Mouse (Mus musculus): ENCODE measurements around the gene Lingo2.
"Not testable (repeated sequence)": the region's sequence is repeated elsewhere in the genome, so short reads cannot be mapped to it uniquely, and the experiment has no call there.

The Lingo2 gene

DNA sequence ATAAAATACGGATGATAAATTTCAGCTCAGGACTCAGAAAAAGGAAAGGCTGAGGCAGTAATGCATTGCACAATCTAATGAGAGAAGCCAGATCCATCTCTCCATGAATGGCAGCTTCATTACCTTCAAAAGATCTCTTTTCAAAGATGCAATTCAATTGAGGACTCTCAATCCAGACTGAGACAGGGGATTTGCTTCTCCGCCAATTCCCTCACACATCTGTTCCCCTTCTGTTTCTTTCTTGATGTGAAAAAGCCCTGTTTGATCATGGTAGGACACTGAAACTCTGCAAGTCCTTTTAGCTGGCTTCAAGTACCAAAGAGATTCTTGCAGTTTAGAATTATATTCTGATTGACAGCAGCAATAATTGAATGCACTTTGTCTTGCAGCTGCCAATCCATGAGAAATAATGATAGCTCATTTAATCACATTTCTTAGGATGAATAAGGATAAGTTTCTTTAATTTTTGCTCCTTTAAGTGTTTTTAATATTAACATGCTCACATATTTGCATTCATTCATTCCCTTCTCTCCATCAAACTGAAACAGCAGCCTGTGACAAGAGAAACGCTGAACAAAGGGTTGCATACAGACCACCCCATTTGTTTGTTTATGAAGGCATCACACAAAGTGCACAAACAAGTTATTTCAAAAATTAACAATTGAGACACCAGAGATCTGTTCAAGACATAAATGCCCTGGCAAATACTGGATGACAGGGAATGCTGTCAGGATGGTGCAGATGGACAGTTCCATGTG is 870.3 kb downstream of the Lingo2 start:
- in situ Hi-C loops (cut with MboI, MseI): no loop called here

GRCm38 (mm10) chr4:36078910-36079525 is 872.5 kb downstream of the Lingo2 start:
- in situ Hi-C loops (cut with MboI, MseI): no loop called here

- in situ Hi-C loops (cut with MboI, MseI): not testable (repeated sequence)
These were observed 886.8 kb downstream of the Lingo2 start for GRCm38 (mm10) chr4:36064701-36065100.

- in situ Hi-C loops (cut with MboI, MseI): no loop called here
These were observed 898.7 kb downstream of the Lingo2 start for GRCm38 (mm10) chr4:36052791-36053376.

DNA sequence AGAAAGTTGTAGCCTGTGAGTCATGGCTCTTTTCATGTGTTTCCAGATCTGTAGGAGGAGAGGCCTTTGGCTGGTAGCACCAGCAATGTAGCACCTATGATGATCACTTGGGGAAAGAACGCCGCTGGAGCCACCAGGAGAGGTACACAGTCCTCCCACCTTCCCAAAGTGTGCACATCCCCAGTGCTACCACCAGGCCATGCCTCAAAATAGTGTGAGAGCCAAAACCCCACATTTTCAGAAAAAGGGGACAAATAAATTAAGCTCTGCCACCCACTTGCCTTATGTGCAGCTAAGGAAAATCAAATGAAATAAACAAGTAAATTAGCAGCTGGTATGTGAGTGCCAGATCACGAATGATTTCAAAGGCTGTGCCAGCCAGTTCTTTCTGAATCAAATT is 911.2 kb downstream of the Lingo2 start:
- in situ Hi-C loops (cut with MboI, MseI): no loop called here

DNA sequence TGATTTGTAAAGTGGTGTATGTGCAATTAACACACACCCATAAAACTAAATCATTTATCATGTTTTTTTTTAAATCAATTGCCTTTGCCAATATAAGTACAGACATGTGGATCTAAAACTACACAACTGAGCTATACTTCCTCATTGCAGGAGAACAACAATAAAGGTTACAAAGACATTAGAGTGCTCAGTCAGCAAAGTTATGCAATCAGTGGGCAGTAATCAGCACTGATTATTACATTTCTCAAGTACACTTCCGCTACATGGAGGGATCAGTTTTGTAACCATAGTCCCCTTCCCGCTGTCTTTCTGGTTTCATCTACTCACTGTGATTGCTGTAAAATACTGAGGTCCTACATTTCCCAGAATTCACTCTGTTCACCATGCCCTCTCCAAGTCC is 912.8 kb downstream of the Lingo2 start:
- in situ Hi-C loops (cut with MboI, MseI): no loop called here

DNA sequence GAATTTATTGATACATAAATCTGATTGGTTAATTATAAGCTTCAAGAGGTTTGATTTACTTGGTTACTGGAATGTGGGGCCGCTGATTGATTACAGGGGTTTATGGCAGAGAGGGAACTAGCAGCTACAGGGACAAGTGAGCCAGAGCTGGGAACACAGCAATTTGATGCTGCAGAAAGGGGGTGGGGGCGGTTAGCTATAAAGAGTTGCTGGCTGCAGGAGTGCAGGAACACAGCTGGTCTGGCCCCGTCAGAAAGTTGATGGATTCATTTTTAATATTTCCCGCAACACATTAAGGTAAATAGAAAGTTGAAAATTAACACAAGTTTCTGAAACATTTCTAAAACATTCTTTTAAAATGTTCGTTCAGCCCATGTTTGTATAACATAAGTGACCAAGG is 919.5 kb downstream of the Lingo2 start:
- in situ Hi-C loops (cut with MboI, MseI): no loop called here

DNA sequence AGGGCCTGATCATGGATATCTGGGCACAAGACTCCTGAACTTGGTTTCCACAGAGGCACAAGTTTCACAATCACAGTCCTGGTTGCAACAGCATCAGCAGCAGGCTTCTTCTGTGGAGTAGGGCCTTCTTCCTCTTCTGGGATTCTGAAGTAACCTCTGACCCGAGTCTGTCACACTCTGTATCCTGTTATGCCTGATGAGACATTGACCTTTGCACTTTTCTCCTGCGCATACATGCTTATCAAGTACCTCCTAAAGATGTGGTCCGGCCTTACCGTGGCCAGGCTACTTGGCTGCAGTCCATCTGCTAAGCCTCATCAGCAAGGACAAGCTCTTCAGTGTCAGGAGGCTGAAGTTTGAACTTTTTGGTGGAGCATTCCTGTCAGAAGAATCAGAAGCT is 937.4 kb downstream of the Lingo2 start:
- in situ Hi-C loops (cut with MboI, MseI): no loop called here

- in situ Hi-C loops (cut with MboI, MseI): no loop called here
These were observed 959.4 kb downstream of the Lingo2 start for GRCm38 (mm10) chr4:35992005-35992763.

DNA sequence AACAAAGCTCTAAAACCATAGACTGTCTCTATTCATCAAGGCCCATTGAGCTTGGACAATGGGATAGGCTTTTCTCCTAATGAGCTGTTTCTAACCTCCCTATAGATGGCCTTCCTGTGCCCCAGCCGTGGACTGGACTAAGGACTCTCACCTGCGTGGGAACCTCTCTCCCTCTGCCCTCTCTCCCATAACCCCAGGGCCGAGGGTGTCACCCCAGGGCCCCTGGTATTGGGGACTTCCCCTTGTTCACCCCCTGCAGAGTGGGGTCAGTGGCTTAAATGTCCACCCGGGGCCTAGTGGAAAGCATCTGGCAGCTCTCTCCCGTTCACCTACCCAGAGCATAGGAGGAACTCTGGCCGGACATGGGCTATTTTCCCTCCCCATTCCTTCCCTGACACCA is 965.5 kb downstream of the Lingo2 start:
- in situ Hi-C loops (cut with MboI, MseI): no loop called here

DNA sequence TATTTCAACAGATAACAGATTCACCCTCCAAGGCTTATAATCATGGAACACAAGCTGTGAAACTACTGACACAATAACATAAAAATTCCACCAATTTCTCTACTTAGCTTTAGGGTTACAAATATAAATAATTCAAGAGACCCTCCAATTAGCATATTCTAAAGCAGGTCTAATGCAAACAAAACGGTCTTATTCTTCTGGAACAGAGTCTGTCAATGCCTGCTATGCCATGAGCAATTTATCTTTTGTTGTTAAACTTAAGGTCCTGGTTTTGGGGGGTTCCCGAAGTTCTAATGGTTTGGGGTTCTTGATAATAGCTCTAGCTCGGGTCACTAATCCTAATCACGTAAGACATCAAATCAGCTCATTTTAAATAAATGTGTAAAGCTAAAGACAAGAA is 988.0 kb downstream of the Lingo2 start:
- in situ Hi-C loops (cut with MboI, MseI): no loop called here

- in situ Hi-C loops (cut with MboI, MseI): no loop called here
These were observed 999.7 kb downstream of the Lingo2 start for GRCm38 (mm10) chr4:35951894-35952293.

DNA sequence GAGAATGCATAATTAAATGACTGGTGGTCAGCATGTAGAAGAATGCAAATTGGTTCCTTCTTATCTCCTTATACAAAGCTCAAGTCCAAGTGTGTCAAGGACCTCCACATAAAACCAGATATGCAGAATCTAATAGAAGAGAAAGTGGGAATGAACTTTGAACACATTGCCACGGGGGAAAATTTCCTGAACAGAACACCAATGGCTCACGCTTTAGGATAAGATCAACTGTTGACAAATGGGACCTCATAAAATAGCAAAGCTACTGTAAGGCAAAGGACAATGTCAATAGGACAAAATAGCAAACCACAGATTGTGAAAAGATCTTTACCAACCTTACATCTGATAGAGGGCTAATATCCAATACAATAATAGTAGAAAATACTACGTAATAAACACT is 1000.3 kb downstream of the Lingo2 start:
- in situ Hi-C loops (cut with MboI, MseI): no loop called here

- in situ Hi-C loops (cut with MboI, MseI): no loop called here
These were observed 1017.4 kb downstream of the Lingo2 start for GRCm38 (mm10) chr4:35934056-35934661.

GRCm38 (mm10) chr4:35927722-35928121 is 1023.8 kb downstream of the Lingo2 start:
- in situ Hi-C loops (cut with MboI, MseI): no loop called here

- in situ Hi-C loops (cut with MboI, MseI): no loop called here
These were observed 1034.1 kb downstream of the Lingo2 start for GRCm38 (mm10) chr4:35917453-35917852.

DNA sequence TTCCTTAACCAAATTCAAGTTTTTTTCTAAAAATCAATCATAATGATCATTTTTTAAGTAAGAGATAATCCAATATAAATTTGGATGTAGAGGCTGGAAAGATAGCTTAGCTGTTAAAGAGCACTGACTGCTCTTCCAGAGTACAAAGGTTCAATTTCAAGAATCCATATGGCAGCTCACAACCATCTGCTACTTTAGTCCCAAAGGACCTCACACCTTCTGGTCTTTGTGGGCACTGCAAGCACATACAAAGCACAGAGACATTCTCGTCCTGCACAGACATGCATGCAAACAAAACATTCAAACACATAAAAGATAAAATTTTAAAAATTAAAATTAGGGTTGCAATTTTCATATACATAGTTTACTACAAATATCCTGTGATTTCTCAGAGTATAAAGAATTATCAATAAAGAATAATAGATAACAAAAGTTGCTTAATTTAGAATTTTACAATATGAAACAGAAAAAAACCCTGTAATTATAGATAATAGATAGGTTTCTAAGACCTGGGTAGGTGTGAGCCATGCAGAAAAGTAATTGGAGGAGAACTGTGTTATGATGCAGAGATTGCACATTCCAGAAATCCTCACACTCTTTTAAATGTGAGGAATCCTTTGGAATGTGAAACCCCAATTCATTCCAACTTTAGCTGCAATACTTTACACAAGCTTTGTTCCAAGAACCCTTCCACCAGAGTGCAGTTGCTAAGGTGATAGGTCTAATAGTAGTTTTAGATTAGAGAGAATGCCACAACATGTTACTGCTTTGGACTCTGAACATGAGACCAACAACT is 1053.6 kb downstream of the Lingo2 start:
- in situ Hi-C loops (cut with MboI, MseI): no loop called here

GRCm38 (mm10) chr4:35885591-35886542 is 1065.7 kb downstream of the Lingo2 start:
- in situ Hi-C loops (cut with MboI, MseI): no loop called here

DNA sequence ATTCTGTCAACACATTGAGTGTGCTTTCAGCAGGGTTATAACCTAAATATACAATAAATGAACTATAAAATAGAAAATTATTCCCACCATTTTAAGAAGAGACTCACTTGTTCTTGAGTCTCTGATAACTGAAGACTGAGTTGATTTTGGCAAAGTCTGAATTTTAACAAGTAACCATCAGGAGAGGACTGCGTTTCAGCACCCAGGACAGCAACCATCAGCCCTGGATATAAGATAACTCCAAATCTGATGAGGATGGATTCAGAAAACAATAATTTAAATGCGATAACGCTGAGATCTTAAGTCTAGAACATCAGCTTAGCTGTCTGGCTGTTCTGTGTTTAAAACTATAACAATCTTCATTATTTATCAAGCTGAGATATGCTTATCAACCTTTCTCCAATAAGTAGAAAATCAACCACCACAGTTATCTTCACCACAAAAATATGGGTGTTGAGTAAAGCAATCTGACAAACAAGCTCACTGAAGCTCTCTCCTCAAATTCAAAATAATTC is 1066.5 kb downstream of the Lingo2 start:
- in situ Hi-C loops (cut with MboI, MseI): no loop called here

GRCm38 (mm10) chr4:35846518-35846917 is 1105.0 kb downstream of the Lingo2 start:
- in situ Hi-C loops (cut with MboI, MseI): no loop called here

Data from T-helper 1 cell (primary cell).